Comparison of ENCODE assay signal across 11 mouse cellular contexts in genomic region chr1:165976672-165977448, GRCm38 (mm10). TPM values are rescaled to one million over a fixed set of nuclear protein-coding genes. Genes with fewer than 3 reads are reported as not detected.
DNase-seq lines count a peak whose midpoint lies in the region; ATAC-seq and TF ChIP-seq lines count a peak whose summit lies in the region.
"Had no signal": no experiment of that assay in that cellular context is flagged by ENCODE, and none has a peak within 500 bp of the region (broad histone marks: within the 10 kb centered on the region; RNA-seq: fewer than 3 reads in every experiment).

No protein-coding gene starts in this region.

- peaks cover 14% of the 10 kb centered on the region for H3K4me1 ChIP-seq in heart, embryonic 15.5 days (replicated peaks)
- no peaks in the 10 kb centered on the region for H3K4me1 ChIP-seq in liver, postnatal 0 days (ENCODE audit: insufficient read depth)
- H3K4me1 ChIP-seq in midbrain, embryonic 13.5 days (replicated peaks): peaks cover 6% of the 10 kb centered on the region; the same call in 1 of the 2 replicates

- WGBS in heart, embryonic 15.5 days: 26% methylated on average over 7 of the region's 7 CpGs
- 46% methylated on average over 7 of the region's 7 CpGs for WGBS in liver, postnatal 0 days (ENCODE audit: insufficient replicate concordance)
- 73% methylated on average over 7 of the region's 7 CpGs for WGBS in midbrain, embryonic 13.5 days

- no peak for TF ChIP-seq EP300 in liver, postnatal 0 days (IDR thresholded peaks at IDR 0.05; ENCODE audit: low read depth)

- intact Hi-C loops in gastrocnemius, postnatal 36 days (cut with DNase I): loop anchor here (10.0 kb wide), 1 partner anchor 178 kb away; no protein-coding TSS in a partner anchor

- H3K27ac ChIP-seq in heart, embryonic 15.5 days: peak overlapping the region; percentile 50; the same call in 1 of the 2 replicates
- no peak overlapping the region for H3K27ac ChIP-seq in liver, postnatal 0 days (ENCODE audit: low read depth)
- no peak overlapping the region for H3K27ac ChIP-seq in midbrain, embryonic 13.5 days
- H3K27ac ChIP-seq: embryonic facial prominence, embryonic 12.5 days; hindbrain, embryonic 12.5 days; layer of hippocampus, adult 2 months had no signal

- no peak overlapping the region for H3K4me3 ChIP-seq in heart, embryonic 15.5 days
- no peak overlapping the region for H3K4me3 ChIP-seq in liver, postnatal 0 days (ENCODE audit: low read depth, low read length)
- no peak overlapping the region for H3K4me3 ChIP-seq in midbrain, embryonic 13.5 days (replicated peaks)
- H3K4me3 ChIP-seq: embryonic facial prominence, embryonic 12.5 days; hindbrain, embryonic 12.5 days; layer of hippocampus, adult 2 months had no signal

- peak; percentile 60; the same call in 1 of the 2 replicates for ATAC-seq in heart, embryonic 15.5 days (replicated peaks; ENCODE audit: insufficient number of reproducible peaks, insufficient read depth, low FRiP score, low read depth)
- peak; percentile 62 for ATAC-seq in liver, postnatal 0 days
- ATAC-seq in midbrain, embryonic 13.5 days: no peak

- no peaks in the 10 kb centered on the region for H3K9me3 ChIP-seq in heart, embryonic 15.5 days (replicated peaks)
- no peaks in the 10 kb centered on the region for H3K9me3 ChIP-seq in liver, postnatal 0 days (ENCODE audit: low read length)
- H3K9me3 ChIP-seq in midbrain, embryonic 13.5 days: no peaks in the 10 kb centered on the region
- H3K9me3 ChIP-seq: embryonic facial prominence, embryonic 12.5 days; hindbrain, embryonic 12.5 days had no signal

- no peaks in the 10 kb centered on the region for H3K27me3 ChIP-seq in heart, embryonic 15.5 days
- no peaks in the 10 kb centered on the region for H3K27me3 ChIP-seq in liver, postnatal 0 days (ENCODE audit: insufficient read depth, low read length)
- H3K27me3 ChIP-seq in midbrain, embryonic 13.5 days: no peaks in the 10 kb centered on the region
- H3K27me3 ChIP-seq: embryonic facial prominence, embryonic 12.5 days; hindbrain, embryonic 12.5 days had no signal

- peak overlapping the region; percentile 37 for H3K4me2 ChIP-seq in heart, embryonic 15.5 days
- no peak overlapping the region for H3K4me2 ChIP-seq in liver, postnatal 0 days (ENCODE audit: low read depth, low read length)
- H3K4me2 ChIP-seq in midbrain, embryonic 13.5 days (replicated peaks): no peak overlapping the region
- H3K4me2 ChIP-seq: embryonic facial prominence, embryonic 12.5 days; hindbrain, embryonic 12.5 days had no signal

- peak; percentile 11 for DNase-seq in gastrocnemius, adult 18-20 months (ENCODE audit: low spot score)
- DNase-seq in gastrocnemius, postnatal 36 days: no peak
- DNase-seq in adipocyte (ENCODE audit: low spot score): peak; percentile 19
- peak; percentile 22 for DNase-seq in liver, postnatal 0 days
- DNase-seq in spleen, postnatal 4 days (ENCODE audit: low spot score in 2 of 2): no peak
- no peak for DNase-seq in kidney, adult 9 months

- H3K9ac ChIP-seq in heart, embryonic 15.5 days: no peak overlapping the region
- no peak overlapping the region for H3K9ac ChIP-seq in liver, postnatal 0 days (replicated peaks)
- no peak overlapping the region for H3K9ac ChIP-seq in midbrain, embryonic 13.5 days (replicated peaks)
- H3K9ac ChIP-seq: embryonic facial prominence, embryonic 12.5 days; hindbrain, embryonic 12.5 days had no signal

- no peaks in the 10 kb centered on the region for H3K36me3 ChIP-seq in heart, embryonic 15.5 days
- no peaks in the 10 kb centered on the region for H3K36me3 ChIP-seq in liver, postnatal 0 days (replicated peaks; ENCODE audit: insufficient read depth, low read length)
- H3K36me3 ChIP-seq in midbrain, embryonic 13.5 days: no peaks in the 10 kb centered on the region
- H3K36me3 ChIP-seq: embryonic facial prominence, embryonic 12.5 days; hindbrain, embryonic 12.5 days had no signal

- no peak for TF ChIP-seq CTCF in liver, postnatal 0 days (IDR thresholded peaks at IDR 0.05; ENCODE audit: low read depth)

RNA-seq across cellular contexts. Expression of gene Pou2f1, which starts 25.6 kb away (rescaled TPM):
- 1 to 10 TPM; 7.7 to 8.3 TPM for total RNA-seq in gastrocnemius, adult 18-20 months (2021)
- 1 to 10 TPM; 6.4 to 7.9 TPM for total RNA-seq in gastrocnemius, postnatal 36 days (2021)
- 8.4 and 11.4 TPM in 2 replicates for polyA plus RNA-seq in heart, embryonic 15.5 days (2015; fragmentation: Nextera tagmentation; extraction: Ambion mirVana)
- polyA plus RNA-seq in liver, postnatal 0 days (2015; fragmentation: Nextera tagmentation; extraction: Ambion mirVana): 3.3 and 3.4 TPM in 2 replicates
- polyA plus RNA-seq in midbrain, embryonic 13.5 days (2015; fragmentation: Nextera tagmentation; extraction: Ambion mirVana): 26.0 and 27.7 TPM in 2 replicates

Comparison
In these comparisons a context has a peak if more than half of its experiments do, and no peak if none do; other contexts are left out.
1. DNase-seq: peak in gastrocnemius, adult 18-20 months (single experiment), adipocyte (single experiment) and liver, postnatal 0 days (single experiment); none in gastrocnemius, postnatal 36 days (0 of 2), spleen, postnatal 4 days (0 of 2) and kidney, adult 9 months (single experiment).